Mouse (Mus musculus): Measurements from ENCODE around the gene Retnlb. TPM values are rescaled to one million over a fixed set of nuclear protein-coding genes. Genes with fewer than 3 reads are reported as not detected.
"Not testable (repeated sequence)": the region's sequence is repeated elsewhere in the genome, so short reads cannot be mapped to it uniquely, and the experiment has no call there.

Gene Retnlb
- polyA plus RNA-seq, 1 experiment from 2014 or later: 0.30 TPM

- Histone ChIP-seq H3K4me1 (replicated peaks; ENCODE audit: control insufficient read depth, insufficient read depth, low read length) (no peaks in the 10 kb centered on the region), H3K4me3 (ENCODE audit: low read length) (no peak overlapping the region), H3K9ac (ENCODE audit: low read length) (no peak overlapping the region), H3K27me3 (ENCODE audit: control insufficient read depth, insufficient read depth, low read depth, low read length) (no peaks in the 10 kb centered on the region), H3K27ac (ENCODE audit: low read length) (no peak overlapping the region), H3K4me2 (ENCODE audit: low read depth, low read length) (no peak overlapping the region), H3K9me3 (ENCODE audit: control insufficient read depth, low read length) (no peaks in the 10 kb centered on the region), H3K36me3 (ENCODE audit: control insufficient read depth, insufficient read depth, low read length) (no peaks in the 10 kb centered on the region)
- ATAC-seq (ENCODE audit: low read depth): no peak
- WGBS: 83% methylated on average over 1 of the region's 1 CpGs
Measured at GRCm38 (mm10) chr16:48806521-48806920, 10.1 kb upstream of the Retnlb start.

- no peak for ATAC-seq (ENCODE audit: low read depth)
- Histone ChIP-seq H3K36me3 (ENCODE audit: control insufficient read depth, insufficient read depth, low read length) (no peaks in the 10 kb centered on the region), H3K27ac (ENCODE audit: low read length) (no peak overlapping the region), H3K4me3 (ENCODE audit: low read length) (no peak overlapping the region), H3K4me1 (replicated peaks; ENCODE audit: control insufficient read depth, insufficient read depth, low read length) (peaks cover 4% of the 10 kb centered on the region; the same call in 1 of the 2 replicates), H3K9ac (ENCODE audit: low read length) (no peak overlapping the region), H3K27me3 (ENCODE audit: control insufficient read depth, insufficient read depth, low read depth, low read length) (no peaks in the 10 kb centered on the region), H3K9me3 (ENCODE audit: control insufficient read depth, low read length) (no peaks in the 10 kb centered on the region), H3K4me2 (ENCODE audit: low read depth, low read length) (no peak overlapping the region)
- 54% methylated on average over 2 of the region's 2 CpGs for WGBS
Measured at GRCm38 (mm10) chr16:48809374-48809773, 7.3 kb upstream of the Retnlb start.

DNA sequence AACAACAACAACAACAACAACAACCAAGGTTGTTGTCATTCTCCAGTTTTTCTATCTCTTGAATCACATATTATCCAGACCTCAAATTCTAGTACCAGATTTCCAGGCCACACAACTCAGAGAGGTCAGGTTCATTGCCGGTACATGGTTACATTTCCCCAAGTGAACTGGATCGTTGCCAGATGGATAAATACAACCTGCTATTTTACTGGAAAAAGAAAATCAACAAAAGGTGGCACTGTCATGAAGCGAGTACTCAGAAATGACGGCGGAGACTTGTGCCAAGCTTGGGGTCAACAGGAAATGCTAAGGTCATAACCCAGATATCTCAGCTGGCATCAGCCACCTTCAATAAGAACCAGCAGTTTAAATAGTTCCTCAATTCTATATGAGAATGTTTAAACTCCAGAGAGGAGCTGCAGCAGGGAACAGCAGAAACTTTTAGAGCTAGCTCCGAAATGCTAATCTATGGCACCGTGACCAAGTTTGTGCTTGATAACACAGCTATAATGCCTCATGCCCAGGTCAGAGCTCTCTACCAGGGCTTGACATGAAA is 4.7 kb upstream of the Retnlb start:
- peak; percentile 20; the same call in 1 of the 2 replicates for ATAC-seq (ENCODE audit: low read depth)
- Histone ChIP-seq H3K27me3 (ENCODE audit: control insufficient read depth, insufficient read depth, low read depth, low read length) (no peaks in the 10 kb centered on the region), H3K4me1 (replicated peaks; ENCODE audit: control insufficient read depth, insufficient read depth, low read length) (peaks cover 4% of the 10 kb centered on the region; the same call in 1 of the 2 replicates), H3K9ac (ENCODE audit: low read length) (no peak overlapping the region), H3K4me2 (ENCODE audit: low read depth, low read length) (no peak overlapping the region), H3K36me3 (ENCODE audit: control insufficient read depth, insufficient read depth, low read length) (no peaks in the 10 kb centered on the region), H3K4me3 (ENCODE audit: low read length) (no peak overlapping the region), H3K27ac (ENCODE audit: low read length) (peak overlapping the region; percentile 39; the same call in 1 of the 2 replicates), H3K9me3 (ENCODE audit: control insufficient read depth, low read length) (no peaks in the 10 kb centered on the region)
- WGBS: 26% methylated on average over 7 of the region's 7 CpGs

GRCm38 (mm10) chr16:48818524-48818923 is 1.9 kb downstream of the Retnlb start:
- Histone ChIP-seq H3K9ac (ENCODE audit: low read length) (no peak overlapping the region), H3K4me2 (ENCODE audit: low read depth, low read length) (no peak overlapping the region), H3K27ac (ENCODE audit: low read length) (no peak overlapping the region), H3K4me1 (replicated peaks; ENCODE audit: control insufficient read depth, insufficient read depth, low read length) (no peaks in the 10 kb centered on the region), H3K4me3 (ENCODE audit: low read length) (no peak overlapping the region), H3K9me3 (ENCODE audit: control insufficient read depth, low read length) (no peaks in the 10 kb centered on the region), H3K27me3 (ENCODE audit: control insufficient read depth, insufficient read depth, low read depth, low read length) (no peaks in the 10 kb centered on the region), H3K36me3 (ENCODE audit: control insufficient read depth, insufficient read depth, low read length) (no peaks in the 10 kb centered on the region)
- ATAC-seq (ENCODE audit: low read depth): no peak
- 91% methylated on average over 6 of the region's 6 CpGs for WGBS

DNA sequence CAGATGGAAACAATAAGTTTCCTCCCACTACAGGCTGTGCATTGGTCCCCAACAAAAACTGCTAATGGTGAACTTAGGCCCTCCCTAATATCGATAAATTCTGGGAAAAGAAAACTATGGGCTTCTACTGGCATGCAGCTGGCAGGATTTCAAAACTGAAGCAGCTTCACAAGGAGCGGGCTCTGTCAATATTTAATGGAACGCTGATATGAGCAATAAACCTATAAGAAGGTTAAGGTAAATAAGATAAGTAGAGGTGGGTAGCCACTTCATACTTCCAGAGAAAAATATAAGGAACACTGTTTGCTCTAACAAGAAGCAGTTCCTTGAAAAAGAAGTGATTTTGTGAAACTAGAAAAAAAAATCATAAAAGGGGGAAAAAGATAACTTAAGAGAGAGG is 9.8 kb downstream of the Retnlb start:
- H3K27me3 ChIP-seq (ENCODE audit: control insufficient read depth, insufficient read depth, low read depth, low read length): no peaks in the 10 kb centered on the region
- H3K9ac ChIP-seq (ENCODE audit: low read length): no peak overlapping the region
- H3K4me2 ChIP-seq (ENCODE audit: low read depth, low read length): no peak overlapping the region
- H3K27ac ChIP-seq (ENCODE audit: low read length): peak overlapping the region; percentile 34
- ATAC-seq (ENCODE audit: low read depth): peak; percentile 91
- no peaks in the 10 kb centered on the region for H3K36me3 ChIP-seq (ENCODE audit: control insufficient read depth, insufficient read depth, low read length)
- whole genome bisulfite sequencing: 49% methylated on average over 3 of the region's 3 CpGs
- H3K9me3 ChIP-seq (ENCODE audit: control insufficient read depth, low read length): no peaks in the 10 kb centered on the region
- no peak overlapping the region for H3K4me3 ChIP-seq (ENCODE audit: low read length)
- no peaks in the 10 kb centered on the region for H3K4me1 ChIP-seq (replicated peaks; ENCODE audit: control insufficient read depth, insufficient read depth, low read length)

GRCm38 (mm10) chr16:48827625-48828024 is 11.0 kb downstream of the Retnlb start:
- no peak for ATAC-seq (ENCODE audit: low read depth)
- 46% methylated on average over 1 of the region's 1 CpGs for WGBS

GRCm38 (mm10) chr16:48829060-48829459 is 12.4 kb downstream of the Retnlb start:
- 59% methylated on average over 4 of the region's 4 CpGs for WGBS
- Histone ChIP-seq H3K9ac (ENCODE audit: low read length) (no peak overlapping the region), H3K27ac (ENCODE audit: low read length) (no peak overlapping the region), H3K4me2 (ENCODE audit: low read depth, low read length) (no peak overlapping the region), H3K4me3 (ENCODE audit: low read length) (no peak overlapping the region), H3K36me3 (ENCODE audit: control insufficient read depth, insufficient read depth, low read length) (no peaks in the 10 kb centered on the region), H3K4me1 (replicated peaks; ENCODE audit: control insufficient read depth, insufficient read depth, low read length) (no peaks in the 10 kb centered on the region), H3K27me3 (ENCODE audit: control insufficient read depth, insufficient read depth, low read depth, low read length) (no peaks in the 10 kb centered on the region), H3K9me3 (ENCODE audit: control insufficient read depth, low read length) (no peaks in the 10 kb centered on the region)
- ATAC-seq (ENCODE audit: low read depth): no peak

More at GRCm38 (mm10) chr16:48827625-48828024, 11.0 kb downstream of the Retnlb start:
- Histone ChIP-seq H3K4me1 (replicated peaks; ENCODE audit: control insufficient read depth, insufficient read depth, low read length) (no peaks in the 10 kb centered on the region), H3K9me3 (ENCODE audit: control insufficient read depth, low read length) (no peaks in the 10 kb centered on the region), H3K27me3 (ENCODE audit: control insufficient read depth, insufficient read depth, low read depth, low read length) (no peaks in the 10 kb centered on the region), H3K27ac (ENCODE audit: low read length) (no peak overlapping the region), H3K9ac (ENCODE audit: low read length) (no peak overlapping the region), H3K4me3 (ENCODE audit: low read length) (no peak overlapping the region), H3K36me3 (ENCODE audit: control insufficient read depth, insufficient read depth, low read length) (no peaks in the 10 kb centered on the region), H3K4me2 (ENCODE audit: low read depth, low read length) (no peak overlapping the region)

GRCm38 (mm10) chr16:48832055-48832454 is 15.4 kb downstream of the Retnlb start:
- Histone ChIP-seq H3K4me1 (replicated peaks; ENCODE audit: control insufficient read depth, insufficient read depth, low read length) (no peaks in the 10 kb centered on the region), H3K27me3 (ENCODE audit: control insufficient read depth, insufficient read depth, low read depth, low read length) (no peaks in the 10 kb centered on the region), H3K9me3 (ENCODE audit: control insufficient read depth, low read length) (no peaks in the 10 kb centered on the region), H3K36me3 (ENCODE audit: control insufficient read depth, insufficient read depth, low read length) (no peaks in the 10 kb centered on the region), H3K9ac (ENCODE audit: low read length) (no peak overlapping the region), H3K27ac (ENCODE audit: low read length) (no peak overlapping the region), H3K4me3 (ENCODE audit: low read length) (no peak overlapping the region), H3K4me2 (ENCODE audit: low read depth, low read length) (no peak overlapping the region)
- ATAC-seq (ENCODE audit: low read depth): no peak
- WGBS: 60% methylated on average over 7 of the region's 8 CpGs

DNA sequence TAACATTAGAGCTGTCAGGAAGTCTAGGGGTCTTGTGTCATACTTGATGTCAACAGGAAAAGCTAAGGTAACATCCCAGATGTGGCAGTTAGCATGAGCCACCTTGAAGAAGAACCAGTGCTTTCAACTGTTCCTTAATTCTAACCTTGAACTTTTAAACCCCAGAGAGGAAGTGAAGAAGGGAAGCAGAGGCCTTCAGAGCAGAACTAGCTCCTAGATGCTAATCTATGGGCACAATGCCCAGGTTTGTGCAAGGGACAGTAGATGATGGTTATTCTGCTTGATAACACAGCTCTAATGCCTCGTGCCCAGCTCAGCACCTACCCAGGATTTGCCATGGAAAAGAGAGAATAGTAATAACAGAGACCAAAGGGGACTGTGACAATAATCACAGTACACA is 17.0 kb downstream of the Retnlb start:
- H3K9ac ChIP-seq (ENCODE audit: low read length); H3K4me1 ChIP-seq (replicated peaks; ENCODE audit: control insufficient read depth, insufficient read depth, low read length); H3K27ac ChIP-seq (ENCODE audit: low read length); H3K36me3 ChIP-seq (ENCODE audit: control insufficient read depth, insufficient read depth, low read length); H3K4me2 ChIP-seq (ENCODE audit: low read depth, low read length); H3K9me3 ChIP-seq (ENCODE audit: control insufficient read depth, low read length); ATAC-seq (ENCODE audit: low read depth); H3K27me3 ChIP-seq (ENCODE audit: control insufficient read depth, insufficient read depth, low read depth, low read length); H3K4me3 ChIP-seq (ENCODE audit: low read length): not testable (repeated sequence)
- WGBS: 42% methylated on average over 1 of the region's 1 CpGs

- Histone ChIP-seq H3K4me1 (replicated peaks; ENCODE audit: control insufficient read depth, insufficient read depth, low read length) (no peaks in the 10 kb centered on the region), H3K4me3 (ENCODE audit: low read length) (no peak within 1 kb of the TSS), H3K9me3 (ENCODE audit: control insufficient read depth, low read length) (no peaks in the 10 kb centered on the region), H3K4me2 (ENCODE audit: low read depth, low read length) (no peak within 1 kb of the TSS), H3K36me3 (ENCODE audit: control insufficient read depth, insufficient read depth, low read length) (no peaks in the 10 kb centered on the region), H3K9ac (ENCODE audit: low read length) (no peak within 1 kb of the TSS), H3K27me3 (ENCODE audit: control insufficient read depth, insufficient read depth, low read depth, low read length) (no peaks in the 10 kb centered on the region), H3K27ac (ENCODE audit: low read length) (no peak within 1 kb of the TSS)
- WGBS: 58% methylated on average over 3 of the region's 3 CpGs
- ATAC-seq (ENCODE audit: low read depth): 0 out of 2 replicates have a peak, but pooled peaks have one; percentile 34
Measured at GRCm38 (mm10) chr16:48842266-48842665, 25.6 kb downstream of the Retnlb start, which contains the start of gene Retnla. Retnla (plus strand) TSS chr16:48842551.

All from lung, embryonic 16.5 days (tissue).